Mouse (Mus musculus) kidney, adult 2 months (tissue): ENCODE results near the gene Kazn.

Experiments
- CTCF ChIP-seq: fragments of 200-500 bp; conservative IDR thresholded peaks from 2 replicates; pipeline ENCODE4 v1.5.1; 2011; ENCODE audit warnings: low read depth, mild to moderate bottlenecking, control low read depth, low read length, moderate library complexity, mixed read lengths; ENCODE audit not compliant: insufficient read depth, insufficient read length
- POLR2A ChIP-seq: fragments of 200-500 bp; IDR thresholded peaks from one replicate; pipeline ENCODE4 v1.6.1; 2011; ENCODE audit warnings: low read depth, low read length, control low read depth

DNA sequence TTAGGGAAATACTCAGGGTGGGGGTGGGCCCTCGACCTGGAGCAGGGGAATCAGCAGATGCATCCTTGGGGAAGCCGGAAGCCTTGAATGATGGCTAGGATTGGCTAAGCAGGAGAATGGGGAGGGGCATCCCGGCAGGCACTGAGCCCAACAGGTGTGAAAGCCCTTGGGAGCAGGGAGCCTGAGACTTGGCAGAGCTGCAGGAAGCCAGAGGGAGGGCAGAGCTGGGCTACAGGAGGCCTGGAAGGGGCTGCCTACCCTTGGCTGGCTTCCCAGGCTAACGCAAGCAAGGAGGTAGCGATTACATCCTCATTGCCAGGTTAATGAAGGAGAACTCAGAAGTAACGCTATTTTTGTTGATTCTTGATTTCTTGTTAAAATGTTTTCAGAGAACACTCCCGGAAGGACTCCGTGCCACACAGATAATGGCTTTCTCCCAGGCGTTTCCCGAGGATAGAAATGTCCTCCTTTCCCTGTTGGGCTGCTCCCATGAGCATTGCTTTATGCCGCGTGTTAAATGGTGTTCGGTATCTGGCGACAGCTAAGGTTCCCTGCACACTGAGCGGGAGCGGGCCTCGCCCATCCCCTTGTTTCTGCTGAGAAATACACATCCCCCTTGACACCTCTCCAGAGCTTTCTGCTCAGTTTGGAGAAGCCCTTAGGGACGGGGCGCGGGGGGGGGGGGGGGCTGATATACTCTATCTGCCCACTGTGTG, 38.4 kb upstream of the Kazn start:
- TF ChIP-seq CTCF = no peak
- TF ChIP-seq POLR2A = no peak
